Mouse (Mus musculus): ENCODE measurements around the gene I830077J02Rik. TPM values are rescaled to one million over a fixed set of nuclear protein-coding genes. Genes with fewer than 3 reads are reported as not detected.

The I830077J02Rik gene
- polyA plus RNA-seq, 1 experiment from 2014 or later: 0.49 TPM

DNA sequence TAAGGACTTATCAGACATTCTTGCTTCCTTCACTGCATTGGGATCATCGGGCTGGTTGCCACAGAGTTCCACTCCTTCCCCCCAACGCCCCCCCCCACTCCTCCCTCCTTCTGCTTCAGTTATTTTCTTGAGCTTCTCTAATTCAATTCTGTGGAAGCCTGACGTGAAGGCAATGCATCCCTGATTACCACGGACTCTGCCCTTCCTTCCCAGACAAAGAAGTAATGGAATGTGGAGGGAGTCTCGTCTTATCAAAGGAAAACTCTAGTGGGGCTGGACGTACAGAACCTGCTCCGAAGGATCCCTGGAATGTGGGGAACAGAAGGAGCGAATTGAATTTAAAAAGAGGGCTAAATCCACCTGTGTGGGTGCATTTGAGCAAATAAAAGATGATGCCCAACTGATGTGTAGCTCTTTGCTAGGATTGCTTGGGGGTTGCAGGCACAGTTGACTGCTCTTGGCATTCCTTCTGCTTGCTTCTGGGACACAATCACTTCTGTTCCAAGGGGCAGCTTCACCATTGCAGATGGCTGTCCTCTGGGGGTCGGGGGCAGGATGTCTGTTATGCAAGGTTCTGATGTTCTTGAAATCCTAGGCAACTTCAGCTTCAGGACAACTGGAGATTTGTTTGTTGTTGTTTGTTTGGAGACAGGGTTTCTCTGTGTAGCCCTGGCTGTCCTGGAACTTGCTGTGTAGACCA lies 24.4 kb downstream of the I830077J02Rik start:
- ATAC-seq (replicated peaks; ENCODE audit: insufficient number of reproducible peaks, low FRiP score, low TSS enrichment, low read depth) (no peak), DNase-seq (ENCODE audit: low spot score) (no peak)
- H3K4me1 ChIP-seq (ENCODE audit: control insufficient read depth, insufficient read depth, low read length): no peaks in the 10 kb centered on the region
- H3K9me3 ChIP-seq (replicated peaks; ENCODE audit: control insufficient read depth, low read length): no peaks in the 10 kb centered on the region
- no peak overlapping the region for H3K27ac ChIP-seq (replicated peaks; ENCODE audit: low read depth, low read length)
- H3K9ac ChIP-seq (replicated peaks; ENCODE audit: low read length): no peak overlapping the region
- WGBS: 57% methylated on average over 9 of the region's 9 CpGs
- no peak overlapping the region for H3K4me3 ChIP-seq (ENCODE audit: low read depth, low read length)
- H3K4me2 ChIP-seq (ENCODE audit: low read depth, low read length): no peak overlapping the region
- no peaks in the 10 kb centered on the region for H3K36me3 ChIP-seq (replicated peaks; ENCODE audit: control insufficient read depth, insufficient read depth, low read depth, low read length)
- no peaks in the 10 kb centered on the region for H3K27me3 ChIP-seq (ENCODE audit: control insufficient read depth, insufficient read depth, low read length)

- ATAC-seq (replicated peaks; ENCODE audit: insufficient number of reproducible peaks, low FRiP score, low TSS enrichment, low read depth) (no peak), DNase-seq (ENCODE audit: low spot score) (no peak)
- H3K9me3 ChIP-seq (replicated peaks; ENCODE audit: control insufficient read depth, low read length): no peaks in the 10 kb centered on the region
- no peak overlapping the region for H3K9ac ChIP-seq (replicated peaks; ENCODE audit: low read length)
- no peaks in the 10 kb centered on the region for H3K4me1 ChIP-seq (ENCODE audit: control insufficient read depth, insufficient read depth, low read length)
- no peaks in the 10 kb centered on the region for H3K27me3 ChIP-seq (ENCODE audit: control insufficient read depth, insufficient read depth, low read length)
- H3K36me3 ChIP-seq (replicated peaks; ENCODE audit: control insufficient read depth, insufficient read depth, low read depth, low read length): no peaks in the 10 kb centered on the region
- no peak overlapping the region for H3K4me2 ChIP-seq (ENCODE audit: low read depth, low read length)
- H3K4me3 ChIP-seq (ENCODE audit: low read depth, low read length): no peak overlapping the region
- WGBS: 93% methylated on average over 9 of the region's 9 CpGs
- H3K27ac ChIP-seq (replicated peaks; ENCODE audit: low read depth, low read length): no peak overlapping the region
Measured at GRCm38 (mm10) chr3:105904721-105905120, 27.7 kb downstream of the I830077J02Rik start.

GRCm38 (mm10) chr3:105904213-105904612 lies 28.3 kb downstream of the I830077J02Rik start:
- Histone ChIP-seq H3K27me3 (ENCODE audit: control insufficient read depth, insufficient read depth, low read length) (no peaks in the 10 kb centered on the region), H3K36me3 (replicated peaks; ENCODE audit: control insufficient read depth, insufficient read depth, low read depth, low read length) (no peaks in the 10 kb centered on the region), H3K4me3 (ENCODE audit: low read depth, low read length) (no peak overlapping the region), H3K27ac (replicated peaks; ENCODE audit: low read depth, low read length) (no peak overlapping the region), H3K4me1 (ENCODE audit: control insufficient read depth, insufficient read depth, low read length) (no peaks in the 10 kb centered on the region), H3K9ac (replicated peaks; ENCODE audit: low read length) (no peak overlapping the region), H3K9me3 (replicated peaks; ENCODE audit: control insufficient read depth, low read length) (no peaks in the 10 kb centered on the region), H3K4me2 (ENCODE audit: low read depth, low read length) (no peak overlapping the region)
- DNase-seq (ENCODE audit: low spot score) (no peak), ATAC-seq (replicated peaks; ENCODE audit: insufficient number of reproducible peaks, low FRiP score, low TSS enrichment, low read depth) (no peak)
- WGBS: 74% methylated on average over 4 of the region's 4 CpGs

GRCm38 (mm10) chr3:105901468-105901867 lies 31.0 kb downstream of the I830077J02Rik start:
- Histone ChIP-seq H3K4me1 (ENCODE audit: control insufficient read depth, insufficient read depth, low read length) (no peaks in the 10 kb centered on the region), H3K36me3 (replicated peaks; ENCODE audit: control insufficient read depth, insufficient read depth, low read depth, low read length) (no peaks in the 10 kb centered on the region), H3K27ac (replicated peaks; ENCODE audit: low read depth, low read length) (no peak overlapping the region), H3K4me3 (ENCODE audit: low read depth, low read length) (no peak overlapping the region), H3K9me3 (replicated peaks; ENCODE audit: control insufficient read depth, low read length) (no peaks in the 10 kb centered on the region), H3K27me3 (ENCODE audit: control insufficient read depth, insufficient read depth, low read length) (no peaks in the 10 kb centered on the region), H3K4me2 (ENCODE audit: low read depth, low read length) (no peak overlapping the region), H3K9ac (replicated peaks; ENCODE audit: low read length) (no peak overlapping the region)
- 73% methylated on average over 4 of the region's 4 CpGs for WGBS
- DNase-seq (ENCODE audit: low spot score) (no peak), ATAC-seq (replicated peaks; ENCODE audit: insufficient number of reproducible peaks, low FRiP score, low TSS enrichment, low read depth) (no peak)

DNA sequence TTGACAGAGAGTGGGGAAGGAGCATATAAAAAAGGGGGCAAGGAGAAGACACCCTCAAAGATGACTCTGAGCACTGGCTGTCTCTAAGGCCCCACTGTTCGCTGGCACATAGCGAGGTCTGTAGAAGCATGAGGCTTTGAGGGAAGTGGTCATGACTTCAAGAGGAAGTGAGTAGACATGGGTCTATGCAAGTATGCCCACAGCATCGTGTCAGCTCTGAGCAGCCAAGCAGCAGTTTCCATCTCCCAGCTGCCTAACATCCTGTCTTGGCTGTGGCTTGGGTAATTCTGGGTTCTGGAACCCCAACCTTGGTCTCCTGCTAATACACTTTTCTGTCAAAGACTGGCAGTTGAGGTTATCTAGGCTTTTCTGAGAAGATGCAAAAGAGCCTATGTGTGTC lies 31.7 kb downstream of the I830077J02Rik start:
- Histone ChIP-seq H3K9me3 (replicated peaks; ENCODE audit: control insufficient read depth, low read length) (no peaks in the 10 kb centered on the region), H3K4me3 (ENCODE audit: low read depth, low read length) (no peak overlapping the region), H3K4me1 (ENCODE audit: control insufficient read depth, insufficient read depth, low read length) (no peaks in the 10 kb centered on the region), H3K4me2 (ENCODE audit: low read depth, low read length) (no peak overlapping the region), H3K27ac (replicated peaks; ENCODE audit: low read depth, low read length) (no peak overlapping the region), H3K36me3 (replicated peaks; ENCODE audit: control insufficient read depth, insufficient read depth, low read depth, low read length) (no peaks in the 10 kb centered on the region), H3K27me3 (ENCODE audit: control insufficient read depth, insufficient read depth, low read length) (no peaks in the 10 kb centered on the region), H3K9ac (replicated peaks; ENCODE audit: low read length) (no peak overlapping the region)
- DNase-seq (ENCODE audit: low spot score): no peak
- ATAC-seq (replicated peaks; ENCODE audit: insufficient number of reproducible peaks, low FRiP score, low TSS enrichment, low read depth): no peak
- 81% methylated on average over 3 of the region's 3 CpGs for WGBS

- 84% methylated on average over 6 of the region's 6 CpGs for WGBS
- ATAC-seq (replicated peaks; ENCODE audit: insufficient number of reproducible peaks, low FRiP score, low TSS enrichment, low read depth) (no peak), DNase-seq (ENCODE audit: low spot score) (no peak)
- H3K27ac ChIP-seq (replicated peaks; ENCODE audit: low read depth, low read length): no peak overlapping the region
- H3K27me3 ChIP-seq (ENCODE audit: control insufficient read depth, insufficient read depth, low read length): no peaks in the 10 kb centered on the region
- no peaks in the 10 kb centered on the region for H3K36me3 ChIP-seq (replicated peaks; ENCODE audit: control insufficient read depth, insufficient read depth, low read depth, low read length)
- H3K4me1 ChIP-seq (ENCODE audit: control insufficient read depth, insufficient read depth, low read length): no peaks in the 10 kb centered on the region
- H3K4me2 ChIP-seq (ENCODE audit: low read depth, low read length): no peak overlapping the region
- H3K9ac ChIP-seq (replicated peaks; ENCODE audit: low read length): no peak overlapping the region
- no peaks in the 10 kb centered on the region for H3K9me3 ChIP-seq (replicated peaks; ENCODE audit: control insufficient read depth, low read length)
- no peak overlapping the region for H3K4me3 ChIP-seq (ENCODE audit: low read depth, low read length)
Measured at GRCm38 (mm10) chr3:105900266-105900665, 32.2 kb downstream of the I830077J02Rik start.

GRCm38 (mm10) chr3:105899394-105900147 lies 32.9 kb downstream of the I830077J02Rik start:
- no peak overlapping the region for H3K4me3 ChIP-seq (ENCODE audit: low read depth, low read length)
- whole genome bisulfite sequencing: 41% methylated on average over 8 of the region's 8 CpGs
- no peak overlapping the region for H3K4me2 ChIP-seq (ENCODE audit: low read depth, low read length)
- H3K36me3 ChIP-seq (replicated peaks; ENCODE audit: control insufficient read depth, insufficient read depth, low read depth, low read length): no peaks in the 10 kb centered on the region
- no peaks in the 10 kb centered on the region for H3K4me1 ChIP-seq (ENCODE audit: control insufficient read depth, insufficient read depth, low read length)
- peak; percentile 86 for DNase-seq (ENCODE audit: low spot score)
- no peaks in the 10 kb centered on the region for H3K9me3 ChIP-seq (replicated peaks; ENCODE audit: control insufficient read depth, low read length)
- H3K27ac ChIP-seq (replicated peaks; ENCODE audit: low read depth, low read length): no peak overlapping the region
- H3K27me3 ChIP-seq (ENCODE audit: control insufficient read depth, insufficient read depth, low read length): no peaks in the 10 kb centered on the region
- H3K9ac ChIP-seq (replicated peaks; ENCODE audit: low read length): no peak overlapping the region; the same call in 1 of the 2 replicates
- ATAC-seq (replicated peaks; ENCODE audit: insufficient number of reproducible peaks, low FRiP score, low TSS enrichment, low read depth): peak; percentile 80

GRCm38 (mm10) chr3:105898861-105899260 lies 33.6 kb downstream of the I830077J02Rik start:
- Histone ChIP-seq H3K27me3 (ENCODE audit: control insufficient read depth, insufficient read depth, low read length) (no peaks in the 10 kb centered on the region), H3K4me2 (ENCODE audit: low read depth, low read length) (no peak overlapping the region), H3K4me3 (ENCODE audit: low read depth, low read length) (no peak overlapping the region), H3K4me1 (ENCODE audit: control insufficient read depth, insufficient read depth, low read length) (peaks cover 3% of the 10 kb centered on the region; the same call in 1 of the 2 replicates), H3K9ac (replicated peaks; ENCODE audit: low read length) (no peak overlapping the region; the same call in 1 of the 2 replicates), H3K36me3 (replicated peaks; ENCODE audit: control insufficient read depth, insufficient read depth, low read depth, low read length) (no peaks in the 10 kb centered on the region), H3K9me3 (replicated peaks; ENCODE audit: control insufficient read depth, low read length) (no peaks in the 10 kb centered on the region), H3K27ac (replicated peaks; ENCODE audit: low read depth, low read length) (no peak overlapping the region)
- 90% methylated on average over 11 of the region's 11 CpGs for WGBS
- ATAC-seq (replicated peaks; ENCODE audit: insufficient number of reproducible peaks, low FRiP score, low TSS enrichment, low read depth) (no peak; the same call in 1 of the 2 replicates), DNase-seq (ENCODE audit: low spot score) (no peak)
